Mouse (Mus musculus) c-Kit-negative CD71-positive TER-119-positive erythroid progenitor cells, embryonic 14.5 days (primary cell): ENCODE measurements around the gene Slain2.
"Not testable (repeated sequence)": the region's sequence is repeated elsewhere in the genome, so short reads cannot be mapped to it uniquely, and the experiment has no call there.

Experiments used
- DNase-seq: peaks from one replicate; pipeline ENCODE4 v3.0.0-alpha.2; 2013; ENCODE audit warnings: low read depth, low spot score

Slain2 gene

GRCm38 (mm10) chr5:73012884-73013610, 98.9 kb downstream of the Slain2 start:
- DNase-seq = not testable (repeated sequence)

- DNase-seq = not testable (repeated sequence)
Measured at GRCm38 (mm10) chr5:73013611-73014287, 99.6 kb downstream of the Slain2 start.

GRCm38 (mm10) chr5:73014745-73015144, 100.6 kb downstream of the Slain2 start:
- DNase-seq = no peak

GRCm38 (mm10) chr5:73023801-73024200, 109.7 kb downstream of the Slain2 start:
- DNase-seq = no peak
